Mouse (Mus musculus) lung, postnatal 36 days (tissue): ENCODE results near the gene Vps18.

ENCODE experiments used
- DNase-seq: peaks from one replicate; pipeline ENCODE4 v3.0.0; 2022; ENCODE audit warnings: mixed read lengths

Vps18 gene

GRCm38 (mm10) chr2:119292852-119293251 lies 4.3 kb downstream of the Vps18 start:
- DNase-seq, result no peak

GRCm38 (mm10) chr2:119293311-119293710 lies 4.8 kb downstream of the Vps18 start:
- DNase-seq, result no peak

GRCm38 (mm10) chr2:119293776-119294390 lies 5.3 kb downstream of the Vps18 start:
- DNase-seq, result no peak

- DNase-seq, result no peak
Measured at GRCm38 (mm10) chr2:119294411-119294810, 5.9 kb downstream of the Vps18 start.

GRCm38 (mm10) chr2:119296756-119297155 lies 8.2 kb downstream of the Vps18 start:
- peak; percentile 26 for DNase-seq

GRCm38 (mm10) chr2:119297506-119297905 lies 9.0 kb downstream of the Vps18 start:
- DNase-seq, result no peak

- peak; percentile 82 for DNase-seq
Measured at GRCm38 (mm10) chr2:119298330-119298729, 9.8 kb downstream of the Vps18 start.

- DNase-seq, result no peak
Measured at GRCm38 (mm10) chr2:119298839-119299238, 10.3 kb downstream of the Vps18 start.

- DNase-seq, result peak; percentile 96
Measured at GRCm38 (mm10) chr2:119299981-119300818, 11.7 kb downstream of the Vps18 start.

- peak; percentile 74 for DNase-seq
Measured at GRCm38 (mm10) chr2:119300819-119301493, 12.4 kb downstream of the Vps18 start.

GRCm38 (mm10) chr2:119302876-119303275 lies 14.3 kb downstream of the Vps18 start:
- DNase-seq, result no peak

GRCm38 (mm10) chr2:119304391-119304790 lies 15.9 kb downstream of the Vps18 start:
- no peak for DNase-seq

GRCm38 (mm10) chr2:119304798-119305208 lies 16.3 kb downstream of the Vps18 start:
- DNase-seq, result peak; percentile 88

GRCm38 (mm10) chr2:119311544-119311943 lies 23.0 kb downstream of the Vps18 start:
- DNase-seq, result peak; percentile 58

GRCm38 (mm10) chr2:119312380-119312958 lies 23.9 kb downstream of the Vps18 start:
- no peak for DNase-seq

- DNase-seq, result peak; percentile 53
Measured at GRCm38 (mm10) chr2:119313780-119314479, 25.4 kb downstream of the Vps18 start.

GRCm38 (mm10) chr2:119314742-119315310 lies 26.3 kb downstream of the Vps18 start:
- peak; percentile 56 for DNase-seq

GRCm38 (mm10) chr2:119318043-119318710 lies 29.6 kb downstream of the Vps18 start:
- DNase-seq, result no peak

GRCm38 (mm10) chr2:119320571-119320970 lies 32.0 kb downstream of the Vps18 start:
- DNase-seq, result no peak

GRCm38 (mm10) chr2:119321771-119322586 lies 33.4 kb downstream of the Vps18 start:
- DNase-seq, result no peak
